Mouse (Mus musculus) kidney, postnatal 14 days (tissue): Measurements from ENCODE around the gene 4930558K02Rik.

Experiments used
- DNase-seq: peaks from one replicate; pipeline ENCODE4 v3.0.0; 2022; ENCODE audit warnings: mixed read lengths

Gene 4930558K02Rik

DNA sequence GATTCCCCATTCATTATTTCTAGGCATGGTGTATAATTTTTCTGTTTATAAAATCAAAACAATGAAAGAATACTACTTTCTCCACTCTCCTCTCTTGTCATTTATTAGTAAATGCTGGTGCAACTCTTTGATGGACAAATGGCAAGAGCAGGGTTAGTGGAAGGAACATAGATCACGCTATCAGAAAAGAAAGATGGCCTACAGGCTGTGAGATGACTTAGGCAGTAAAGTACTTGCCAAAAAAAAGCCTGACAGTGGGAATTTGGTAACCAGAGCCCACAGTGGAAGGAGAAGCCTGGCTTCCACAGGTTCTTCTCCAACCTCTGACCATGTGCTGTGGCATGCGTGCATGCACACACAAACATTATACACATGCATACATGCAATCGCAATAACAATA is 84.4 kb downstream of the 4930558K02Rik start:
- no peak for DNase-seq

DNA sequence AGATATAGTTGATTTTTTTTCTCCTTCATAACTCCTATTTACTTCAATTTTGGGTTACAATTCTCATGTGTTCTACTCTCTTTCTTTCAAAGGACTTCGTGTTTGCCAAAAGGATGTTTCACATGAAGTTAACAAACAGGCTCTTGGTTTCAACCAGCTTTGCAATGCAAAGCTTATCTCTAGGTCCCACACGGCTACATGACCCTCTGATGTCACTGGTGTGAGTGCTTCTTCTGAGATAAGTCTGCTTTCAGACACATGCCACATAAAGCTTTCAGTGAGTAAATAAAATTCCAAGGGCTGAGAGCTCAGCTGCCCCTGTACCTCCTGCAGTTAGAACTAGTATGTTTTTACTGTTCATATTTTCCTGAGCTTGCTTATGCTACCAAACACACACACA is 84.9 kb downstream of the 4930558K02Rik start:
- no peak for DNase-seq

DNA sequence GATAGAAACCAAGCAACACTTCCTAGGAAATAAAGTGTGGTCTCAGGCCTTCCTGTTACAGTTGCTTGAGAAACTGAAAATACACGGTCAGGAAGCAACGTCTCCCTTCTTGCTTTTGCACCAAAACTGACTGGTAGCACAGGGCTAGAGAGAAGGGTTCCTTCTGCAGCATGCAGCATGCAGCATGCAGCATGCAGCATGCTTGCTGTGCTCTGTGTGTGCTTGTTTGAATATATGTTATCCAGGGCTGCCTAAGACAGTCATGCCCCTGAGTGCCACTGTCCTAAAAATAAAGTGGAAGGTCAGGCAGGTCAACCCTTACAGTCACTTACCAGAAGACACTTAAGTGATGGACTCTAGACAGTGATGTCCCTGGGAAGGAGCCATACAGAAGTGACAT is 85.3 kb downstream of the 4930558K02Rik start:
- DNase-seq, result no peak
